In genomic region chr15:3831802-3832201, GRCm38 (mm10) we compare ENCODE assay signal across 27 mouse cellular contexts.
"Had no signal": no experiment of that assay in that cellular context is flagged by ENCODE, and none has a peak within 500 bp of the region (broad histone marks: within the 10 kb centered on the region; RNA-seq: fewer than 3 reads in every experiment).

No protein-coding gene starts in this region.

- H3K4me2 ChIP-seq: heart, embryonic 13.5 days; heart, embryonic 15.5 days; hindbrain, embryonic 12.5 days; hindbrain, embryonic 14.5 days; intestine, embryonic 15.5 days; limb, embryonic 13.5 days; liver, embryonic 12.5 days had no signal

- H3K4me1 ChIP-seq: heart, embryonic 10.5 days; heart, embryonic 13.5 days; heart, embryonic 15.5 days; hindbrain, embryonic 10.5 days; hindbrain, embryonic 12.5 days; intestine, embryonic 15.5 days; limb, embryonic 13.5 days; liver, embryonic 12.5 days had no signal

- H3K36me3 ChIP-seq: heart, embryonic 10.5 days; heart, embryonic 13.5 days; heart, embryonic 15.5 days; hindbrain, embryonic 10.5 days; hindbrain, embryonic 12.5 days; intestine, embryonic 15.5 days; limb, embryonic 13.5 days; liver, embryonic 12.5 days had no signal

- ATAC-seq: hindbrain, embryonic 16.5 days; inflammation-experienced regulatory T-cells, adult 6 months; intestine, embryonic 15.5 days; intestine, postnatal 0 days; liver, embryonic 12.5 days had no signal

- H3K9me3 ChIP-seq: heart, embryonic 10.5 days; heart, embryonic 13.5 days; heart, embryonic 15.5 days; hindbrain, embryonic 10.5 days; hindbrain, embryonic 12.5 days; intestine, embryonic 15.5 days; limb, embryonic 13.5 days; liver, embryonic 12.5 days had no signal

- H3K27me3 ChIP-seq: heart, embryonic 13.5 days; heart, embryonic 15.5 days; hindbrain, embryonic 12.5 days; intestine, embryonic 15.5 days; limb, embryonic 13.5 days; liver, embryonic 12.5 days had no signal

- DNase-seq: gastrocnemius, adult 2 months; gastrocnemius, postnatal 10 days; gastrocnemius, postnatal 25 days; heart, adult 18-20 months; heart, postnatal 14 days; heart, postnatal 4 days; kidney, adult 2 months; kidney, adult 9 months; kidney, postnatal 25 days; kidney, postnatal 4 days; liver; lung, adult 18-20 months had no signal

- H3K4me3 ChIP-seq: gastrocnemius, adult 2 months; heart, embryonic 10.5 days; heart, embryonic 13.5 days; heart, embryonic 15.5 days; hindbrain, embryonic 10.5 days; hindbrain, embryonic 12.5 days; intestine, embryonic 15.5 days; layer of hippocampus, adult 2 months; left cerebral cortex, adult 2 months; limb, embryonic 13.5 days; liver, embryonic 12.5 days had no signal

- H3K27ac ChIP-seq: gastrocnemius, adult 2 months; heart, embryonic 10.5 days; heart, embryonic 13.5 days; heart, embryonic 15.5 days; hindbrain, embryonic 10.5 days; hindbrain, embryonic 12.5 days; hindbrain, embryonic 14.5 days; intestine, embryonic 15.5 days; layer of hippocampus, adult 2 months; left cerebral cortex, adult 2 months; limb, embryonic 13.5 days; liver, embryonic 12.5 days; liver, embryonic 14.5 days had no signal

- H3K9ac ChIP-seq: heart, embryonic 13.5 days; heart, embryonic 15.5 days; hindbrain, embryonic 12.5 days; hindbrain, embryonic 14.5 days; intestine, embryonic 15.5 days; limb, embryonic 13.5 days; liver, embryonic 12.5 days; liver, embryonic 14.5 days had no signal
